Mouse (Mus musculus) testis, adult 2 months (tissue): ENCODE measurements around the gene Ccm2l. TPM values are rescaled to one million over a fixed set of nuclear protein-coding genes. Genes with fewer than 3 reads are reported as not detected.

Experiments
- H3K27ac ChIP-seq: fragments of 200-500 bp; 2 replicates; pipeline ENCODE4 v1.5.1; 2012; ENCODE audit warnings: low read depth, low read length; ENCODE audit not compliant: control insufficient read depth, insufficient read depth
- H3K27me3 ChIP-seq: fragments of 200-500 bp; 2 replicates; pipeline ENCODE4 v1.6.1; 2012; ENCODE audit warnings: mild to moderate bottlenecking, low read length, moderate library complexity; ENCODE audit not compliant: control insufficient read depth, insufficient read depth
- H3K36me3 ChIP-seq: fragments of 200-500 bp; 2 replicates; pipeline ENCODE4 v1.6.1; 2012; ENCODE audit warnings: mild to moderate bottlenecking, low read length; ENCODE audit not compliant: control insufficient read depth, insufficient read depth
- H3K4me1 ChIP-seq: fragments of 200-500 bp; 2 replicates; pipeline ENCODE4 v1.6.1; 2012; ENCODE audit warnings: low read length; ENCODE audit not compliant: control insufficient read depth, insufficient read depth
- H3K4me3 ChIP-seq: fragments of 200-500 bp; 2 replicates; pipeline ENCODE4 v1.5.1; 2012; ENCODE audit warnings: low read depth, mild to moderate bottlenecking, low read length, moderate library complexity, mixed read lengths; ENCODE audit not compliant: control insufficient read depth
- CTCF ChIP-seq: fragments of 200-500 bp; IDR thresholded peaks from 2 replicates; pipeline ENCODE4 v1.5.1; 2012; ENCODE audit warnings: low read depth, mild to moderate bottlenecking, inconsistent platforms, low read length, moderate library complexity; ENCODE audit not compliant: control insufficient read depth, insufficient read depth, insufficient replicate concordance
- POLR2A ChIP-seq: fragments of 200-500 bp; IDR thresholded peaks from 2 replicates; pipeline ENCODE4 v1.6.1; 2012; ENCODE audit warnings: low read depth, mild to moderate bottlenecking, inconsistent platforms, low read length, moderate library complexity; ENCODE audit not compliant: control insufficient read depth
- polyA plus RNA-seq: library from polyadenylated mRNA; depleted of rRNA; stranded (reverse); fragments of >200 nt; gene quantifications from 2 replicates; pipeline ENCODE4 v1.2.3, GENCODE M21; 2012

Ccm2l gene
- polyA plus RNA-seq, 1 experiment: 1.4 TPM

DNA sequence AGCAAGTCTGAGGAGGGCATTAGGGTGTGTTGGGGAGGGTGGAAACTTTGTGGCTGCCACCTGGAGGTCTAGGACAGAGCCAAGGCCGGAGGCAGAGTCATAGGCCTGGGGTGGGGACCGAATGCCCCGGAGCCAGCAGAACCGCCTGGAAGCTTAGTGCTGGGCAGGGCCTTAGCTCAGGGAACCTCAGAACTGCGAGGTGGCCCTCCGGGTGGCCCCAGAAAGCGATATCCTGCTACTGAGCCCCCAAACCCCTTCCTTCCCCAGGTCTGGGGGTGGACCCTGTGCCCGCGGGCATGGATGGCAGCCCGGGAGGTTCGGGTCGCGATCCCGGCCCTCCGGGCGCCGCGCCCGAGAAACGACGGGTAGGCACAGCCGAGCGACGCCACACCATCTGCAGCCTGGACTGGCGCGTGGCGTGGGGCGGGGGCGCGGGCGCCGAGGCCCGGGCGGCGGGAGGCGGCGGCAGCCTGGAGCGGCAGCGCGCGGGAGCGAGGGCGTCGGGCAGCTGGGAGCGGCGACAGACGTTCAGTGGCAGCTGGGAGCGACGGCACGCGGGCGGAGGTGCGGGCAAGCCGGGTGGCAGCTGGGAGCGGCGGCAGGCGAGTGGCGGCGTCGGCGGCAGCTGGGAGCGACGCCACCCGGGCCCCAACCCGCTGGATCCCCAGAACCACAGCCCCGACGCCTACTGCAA is 5.9 kb downstream of the Ccm2l start:
- peak overlapping the region; percentile 19 for H3K4me3 ChIP-seq
- H3K27me3 ChIP-seq: no peaks in the 10 kb centered on the region
- no peak for TF ChIP-seq CTCF
- TF ChIP-seq POLR2A: no peak
- peaks cover 25% of the 10 kb centered on the region for H3K4me1 ChIP-seq
- no peaks in the 10 kb centered on the region for H3K36me3 ChIP-seq
- H3K27ac ChIP-seq: no peak overlapping the region

DNA sequence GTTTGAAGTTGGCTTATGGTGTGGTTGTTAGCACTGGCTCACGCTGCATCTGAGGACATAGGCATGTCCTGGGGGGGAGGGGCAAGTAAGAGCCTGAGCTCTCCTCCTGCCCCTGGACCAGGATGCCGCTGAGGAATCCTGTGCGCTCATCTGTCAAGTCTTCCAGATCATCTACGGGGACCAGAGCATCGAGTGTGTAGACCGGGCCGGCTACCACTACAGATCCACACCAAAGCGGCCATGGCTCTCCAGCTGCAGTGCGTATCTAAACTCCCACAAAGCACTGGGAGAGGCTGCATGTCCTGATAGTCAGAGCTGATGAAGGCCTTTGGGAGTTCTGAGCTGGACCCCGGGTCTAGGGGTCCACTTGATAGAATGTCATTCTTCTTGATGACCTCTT is 8.9 kb downstream of the Ccm2l start:
- TF ChIP-seq POLR2A (no peak), CTCF (no peak)
- Histone ChIP-seq H3K4me3 (no peak overlapping the region), H3K27me3 (no peaks in the 10 kb centered on the region), H3K4me1 (peaks cover 18% of the 10 kb centered on the region), H3K36me3 (no peaks in the 10 kb centered on the region), H3K27ac (no peak overlapping the region)

DNA sequence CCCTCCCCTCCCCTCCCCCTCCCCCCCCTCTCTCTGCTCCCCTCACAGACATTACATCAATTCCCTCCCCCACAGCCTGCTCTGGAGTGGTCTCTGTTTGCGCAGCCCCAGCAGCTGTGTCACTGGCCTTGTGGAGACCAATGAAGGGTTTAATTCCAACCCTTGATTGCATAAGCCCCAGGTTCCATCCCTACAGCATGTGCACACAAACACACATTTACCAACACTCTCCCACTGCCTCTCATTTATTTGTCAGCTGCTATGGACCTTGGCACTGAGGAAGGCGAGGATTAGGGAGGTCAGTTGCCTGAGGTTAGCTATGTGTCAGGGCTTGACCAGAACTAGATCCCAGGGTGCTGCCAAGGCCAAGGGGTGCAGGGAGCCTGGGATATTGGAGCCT is 10.2 kb downstream of the Ccm2l start:
- no peak overlapping the region for H3K4me3 ChIP-seq
- TF ChIP-seq CTCF (no peak), POLR2A (no peak)
- peaks cover 15% of the 10 kb centered on the region for H3K4me1 ChIP-seq
- H3K27me3 ChIP-seq: no peaks in the 10 kb centered on the region
- no peaks in the 10 kb centered on the region for H3K36me3 ChIP-seq
- no peak overlapping the region for H3K27ac ChIP-seq

DNA sequence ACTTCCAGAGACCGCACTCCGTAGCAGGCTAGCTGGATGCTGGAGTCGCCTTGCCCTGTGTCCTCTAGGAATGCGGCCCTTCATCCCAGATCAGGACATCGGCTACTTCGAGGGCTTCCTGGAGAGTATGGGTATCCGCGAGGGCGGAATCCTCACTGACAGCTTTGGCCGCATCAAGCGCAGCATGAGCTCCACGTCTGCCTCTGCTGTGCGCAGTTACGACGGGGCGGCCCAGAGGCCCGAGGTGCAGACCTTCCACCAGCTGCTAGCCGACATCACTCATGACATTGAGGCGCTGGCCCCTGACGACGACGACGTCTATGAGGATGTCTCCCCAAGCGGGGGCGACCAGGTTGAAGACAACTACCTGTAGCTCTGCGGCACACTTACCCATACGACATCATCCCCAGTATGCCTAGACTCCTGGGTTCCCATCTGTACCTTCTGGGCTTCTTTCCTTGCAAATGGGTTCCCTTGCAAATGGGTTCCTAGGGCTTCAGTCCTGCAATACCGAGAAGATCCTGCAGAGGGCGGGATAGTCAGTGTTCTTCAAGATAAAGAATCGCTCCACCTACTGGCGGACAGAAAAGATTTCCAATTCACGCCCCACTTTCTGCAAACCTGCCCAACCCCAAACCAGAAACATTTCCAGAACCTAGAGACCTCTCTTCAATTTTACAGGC is 15.2 kb downstream of the Ccm2l start:
- no peak for TF ChIP-seq POLR2A
- TF ChIP-seq CTCF: peak; percentile 51; the same call in 1 of the 2 replicates
- Histone ChIP-seq H3K27ac (no peak overlapping the region), H3K27me3 (no peaks in the 10 kb centered on the region), H3K36me3 (no peaks in the 10 kb centered on the region), H3K4me3 (peak overlapping the region; percentile 54), H3K4me1 (no peaks in the 10 kb centered on the region; the same call in 1 of the 2 replicates)

DNA sequence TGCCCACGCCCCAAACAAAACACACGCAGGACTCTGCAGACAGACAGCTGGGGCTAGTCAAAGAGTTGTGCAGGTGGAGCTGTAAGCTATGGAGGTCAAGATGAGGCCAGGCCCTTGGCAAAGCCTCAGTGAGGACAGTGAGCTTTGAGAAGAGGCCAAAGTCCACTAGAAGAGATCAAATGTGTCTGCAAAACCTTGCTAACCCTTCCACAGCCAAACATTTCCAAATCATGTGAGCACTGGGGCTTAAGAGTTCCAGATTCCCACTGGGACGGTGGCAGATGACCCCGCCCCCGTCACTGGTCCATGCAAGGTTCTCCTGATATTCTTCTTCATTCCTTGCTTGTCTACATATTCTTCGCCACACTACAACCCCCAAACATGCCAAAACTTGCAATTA is 16.1 kb downstream of the Ccm2l start:
- no peaks in the 10 kb centered on the region; the same call in 1 of the 2 replicates for H3K4me1 ChIP-seq
- TF ChIP-seq CTCF (no peak), POLR2A (no peak)
- H3K4me3 ChIP-seq: no peak overlapping the region
- no peaks in the 10 kb centered on the region for H3K36me3 ChIP-seq
- H3K27ac ChIP-seq: no peak overlapping the region
- H3K27me3 ChIP-seq: no peaks in the 10 kb centered on the region

DNA sequence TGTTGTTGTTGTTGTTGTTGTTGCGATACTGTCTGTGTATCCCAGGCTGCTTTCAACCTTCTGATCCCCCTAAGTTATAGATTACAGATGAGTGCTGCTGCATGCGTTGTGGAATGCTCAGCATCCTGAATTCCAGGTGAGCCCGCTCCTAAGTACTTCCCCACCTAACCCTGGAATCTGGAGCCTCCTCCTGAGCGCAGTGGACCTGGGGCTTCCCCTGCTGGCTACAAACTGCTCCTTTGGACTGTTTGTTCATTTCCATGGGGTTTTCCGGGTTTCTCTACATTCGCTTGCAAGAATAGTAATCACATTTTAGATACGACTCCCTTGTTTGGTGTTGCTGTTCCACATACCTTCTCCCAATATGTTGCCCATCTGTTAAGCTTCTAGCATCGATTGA is 17.5 kb downstream of the Ccm2l start:
- H3K4me1 ChIP-seq: no peaks in the 10 kb centered on the region; the same call in 1 of the 2 replicates
- H3K27me3 ChIP-seq: no peaks in the 10 kb centered on the region
- H3K4me3 ChIP-seq: no peak overlapping the region
- no peak for TF ChIP-seq POLR2A
- no peak for TF ChIP-seq CTCF
- H3K27ac ChIP-seq: no peak overlapping the region
- H3K36me3 ChIP-seq: no peaks in the 10 kb centered on the region

DNA sequence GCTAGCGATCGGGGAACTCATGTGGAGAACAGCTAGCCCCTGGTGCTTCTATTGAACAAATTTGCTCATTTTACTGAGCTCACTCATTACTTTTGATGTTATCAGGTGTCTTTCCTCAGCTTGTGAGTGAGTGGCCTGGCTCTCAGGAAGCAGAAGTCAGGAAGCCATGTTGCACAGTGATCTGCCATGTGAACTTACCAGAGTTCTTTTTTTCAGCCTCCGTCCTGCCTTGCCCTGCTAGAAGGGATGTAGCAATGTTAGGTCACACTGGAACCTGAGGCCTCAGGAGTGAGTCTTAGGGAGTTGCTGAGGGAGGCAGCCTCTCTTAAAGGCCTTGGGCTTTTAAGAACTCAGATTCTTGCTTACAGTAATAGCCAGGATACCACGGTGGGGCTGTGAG is 18.1 kb downstream of the Ccm2l start:
- Histone ChIP-seq H3K36me3 (no peaks in the 10 kb centered on the region), H3K4me3 (no peak overlapping the region), H3K4me1 (no peaks in the 10 kb centered on the region; the same call in 1 of the 2 replicates), H3K27me3 (no peaks in the 10 kb centered on the region), H3K27ac (no peak overlapping the region)
- TF ChIP-seq CTCF (no peak), POLR2A (no peak)
